Mouse (Mus musculus): ENCODE results near the gene Gm21954. TPM values are rescaled to one million over a fixed set of nuclear protein-coding genes. Genes with fewer than 3 reads are reported as not detected.

Gene Gm21954
- not detected for total RNA-seq (2021)
- long read RNA-seq, experiment 1 = 0 reads
- long read RNA-seq, experiment 2 = 0 reads

DNA sequence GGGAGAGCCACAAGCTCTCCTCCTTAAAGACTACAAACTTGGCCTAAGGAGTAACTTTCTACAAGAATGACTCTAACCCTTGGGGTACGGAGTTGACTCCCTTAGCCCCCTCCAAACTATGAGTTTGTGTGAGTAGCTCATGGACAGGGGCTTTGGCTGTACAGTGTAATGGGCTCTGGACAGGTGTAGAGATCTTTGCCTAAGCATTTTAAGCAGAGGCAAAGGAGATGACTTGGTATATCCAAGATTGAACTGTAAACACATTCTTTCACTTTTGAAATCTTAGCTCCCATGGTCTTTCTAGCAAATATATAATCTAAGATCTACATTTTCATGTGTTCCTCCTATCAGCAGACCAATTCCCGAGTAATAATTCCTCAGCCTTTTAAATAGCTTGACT is at the start of gene Gm21954:
TSS of gene Gm21954 (minus strand) at position 101 of the 400 bp plus-strand sequence.
- intact Hi-C loops (cut with DNase I; ENCODE audit: low total_unique reads) = no loop called here
- no peak for DNase-seq

DNA sequence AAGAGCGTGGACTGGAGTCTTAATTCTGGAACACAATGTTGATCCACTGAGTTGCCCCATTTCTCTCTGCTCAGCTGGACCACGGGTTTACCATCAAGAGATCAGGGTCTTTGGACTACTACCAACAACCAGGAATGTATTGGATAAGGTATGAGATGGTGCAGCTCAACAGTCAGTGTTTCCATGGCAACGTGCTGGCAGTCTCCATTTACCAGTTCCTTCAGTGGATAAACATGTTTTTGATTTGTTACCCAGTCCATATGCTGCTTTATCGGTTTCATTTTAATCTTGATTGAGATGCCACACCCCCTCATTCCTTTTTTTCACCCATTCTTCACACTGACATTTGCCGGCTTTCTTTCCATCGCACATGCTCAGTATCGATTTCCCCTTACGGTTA is 49.8 kb upstream of the Gm21954 start:
- intact Hi-C loops (cut with DNase I; ENCODE audit: low total_unique reads) = loop anchor here (10.0 kb wide), 1 partner anchor 233 kb away; no protein-coding TSS in a partner anchor
- no peak for DNase-seq

DNA sequence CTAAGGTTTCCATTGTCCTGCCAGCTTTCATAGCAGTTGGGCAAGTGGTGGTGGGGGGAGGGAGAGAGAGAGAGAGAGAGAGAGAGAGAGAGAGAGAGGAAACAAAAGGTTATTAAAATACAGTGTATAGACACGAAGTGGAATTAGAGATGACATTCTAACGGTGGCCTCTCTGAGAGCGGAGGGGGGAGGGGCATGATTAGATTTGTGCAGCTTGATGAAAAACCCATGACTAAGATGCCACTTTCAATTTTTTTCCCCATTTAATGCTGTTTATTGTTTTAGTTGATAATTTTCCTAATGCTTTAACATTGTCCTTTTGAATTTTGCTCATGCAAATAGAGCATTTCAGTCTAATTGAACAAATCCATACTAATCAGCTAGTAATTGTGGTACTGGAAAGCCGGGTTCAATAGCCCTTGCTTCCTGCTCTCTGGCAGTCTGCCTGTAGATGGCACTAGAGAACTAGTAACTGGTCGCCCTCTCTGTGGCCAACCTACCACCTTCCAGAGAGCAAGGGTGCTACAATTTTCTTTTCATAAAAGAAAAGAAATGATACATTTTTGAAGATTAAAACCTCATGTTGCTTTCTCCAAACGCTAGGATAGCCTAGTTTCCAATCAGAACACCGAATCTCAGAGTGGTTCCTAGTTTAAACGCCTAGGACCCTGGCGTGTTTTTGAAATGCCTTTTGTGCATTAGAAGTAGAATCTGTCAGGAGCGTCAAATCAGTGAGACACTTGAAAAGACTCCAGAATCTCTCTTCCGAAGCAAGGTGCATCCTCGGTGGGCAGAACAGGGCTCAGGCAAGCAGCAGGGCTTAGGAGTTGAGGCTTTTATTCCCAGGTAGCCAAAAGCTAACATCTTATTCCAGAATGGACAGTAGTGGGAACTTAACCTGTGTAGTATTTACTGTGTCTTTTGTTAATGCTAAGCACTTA is 48.5 kb upstream of the Gm21954 start:
- peak; percentile 76 for DNase-seq
- intact Hi-C loops (cut with DNase I; ENCODE audit: low total_unique reads) = loop anchor here (10.0 kb wide), 1 partner anchor 234 kb away; no protein-coding TSS in a partner anchor

DNA sequence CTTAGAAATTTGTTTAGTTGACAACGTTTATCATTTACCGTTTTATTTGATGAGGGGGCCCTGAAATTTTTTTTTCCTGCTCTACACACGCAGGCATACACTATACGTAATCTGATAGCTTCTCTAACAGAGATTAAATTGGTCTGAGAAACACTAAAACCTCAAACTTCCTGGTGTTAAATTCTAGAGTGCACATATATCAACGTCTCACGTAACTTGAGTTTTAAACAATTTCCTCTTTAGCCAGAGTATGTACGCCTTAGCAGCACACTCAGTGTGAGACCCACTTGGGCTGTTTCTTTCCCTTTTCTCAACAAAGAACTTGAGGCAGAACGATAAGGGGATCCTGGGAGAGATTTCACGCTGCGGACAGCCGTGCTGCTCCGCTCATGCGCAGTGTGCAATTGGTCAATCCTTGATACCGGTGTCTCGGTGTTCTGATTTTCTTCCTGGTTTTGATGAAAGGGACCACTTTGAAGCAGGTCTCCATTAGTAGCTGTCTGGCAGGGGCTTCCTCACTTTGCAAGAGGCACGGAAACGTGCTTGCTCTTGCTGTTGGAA is 45.5 kb upstream of the Gm21954 start:
- DNase-seq = no peak
- intact Hi-C loops (cut with DNase I; ENCODE audit: low total_unique reads) = loop anchor here (10.0 kb wide), 1 partner anchor 487 kb away; no protein-coding TSS in a partner anchor

DNA sequence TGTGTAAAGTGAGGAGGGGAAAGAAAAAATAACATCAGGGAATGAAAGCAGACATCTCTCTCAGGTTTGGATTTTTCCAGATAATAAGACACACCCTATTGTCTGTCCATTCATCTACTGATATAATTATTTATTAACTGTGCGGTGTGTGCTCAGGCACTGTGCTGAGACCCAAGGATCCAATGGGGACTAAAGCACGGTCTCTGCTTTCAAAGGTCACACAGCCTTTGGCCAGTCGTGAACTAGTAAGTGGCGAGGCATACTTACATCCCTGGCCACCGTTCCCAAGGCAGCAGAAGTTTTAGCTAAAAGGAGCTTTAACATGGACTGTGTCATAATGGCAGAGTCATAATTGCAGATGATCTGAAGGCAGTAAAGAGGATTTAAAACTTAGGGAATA is 44.0 kb upstream of the Gm21954 start:
- no peak for DNase-seq
- intact Hi-C loops (cut with DNase I; ENCODE audit: low total_unique reads) = loop anchor here (10.0 kb wide), 1 partner anchor 489 kb away; no protein-coding TSS in a partner anchor

DNA sequence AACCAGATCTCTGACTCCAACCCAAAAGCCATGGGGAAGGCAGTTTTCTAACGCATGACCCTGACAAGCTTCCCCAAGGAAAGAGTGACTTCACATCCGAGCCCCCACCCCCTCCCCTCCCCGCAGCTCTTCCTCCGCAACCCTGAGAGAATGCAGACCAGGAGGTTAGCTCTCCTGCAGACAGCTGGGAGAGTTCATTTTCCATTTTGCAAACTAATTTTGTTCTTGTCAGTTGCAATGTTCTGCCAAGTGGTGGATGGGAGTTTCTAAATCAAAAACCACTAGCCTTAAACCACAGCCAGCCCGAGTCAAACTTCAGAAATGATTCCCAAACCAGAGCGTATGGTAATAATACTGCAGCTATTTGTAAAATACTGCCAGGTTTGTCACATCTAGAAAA is 39.6 kb upstream of the Gm21954 start:
- intact Hi-C loops (cut with DNase I; ENCODE audit: low total_unique reads) = loop anchor here (10.0 kb wide), 1 partner anchor 493 kb away; no protein-coding TSS in a partner anchor

DNA sequence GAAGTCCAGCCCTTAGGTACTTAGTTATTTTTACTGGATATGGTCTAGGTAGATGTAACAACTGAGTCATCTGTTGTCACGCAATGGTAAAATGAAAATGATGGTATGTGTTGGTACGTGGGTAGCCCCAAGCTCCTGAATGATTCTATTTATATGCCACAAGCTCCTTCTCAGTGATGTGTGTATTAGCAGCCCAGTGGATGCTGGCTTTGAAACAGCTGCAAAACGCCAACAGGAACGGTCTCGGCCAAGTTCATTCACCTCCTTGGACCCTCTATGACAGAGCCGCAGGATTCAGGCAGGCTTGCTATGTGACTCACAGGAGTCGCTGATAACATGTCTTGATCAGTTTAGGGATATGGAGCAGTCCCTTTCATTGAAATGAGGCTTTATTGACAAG is 38.2 kb upstream of the Gm21954 start:
- intact Hi-C loops (cut with DNase I; ENCODE audit: low total_unique reads) = loop anchor here (10.0 kb wide), 1 partner anchor 495 kb away; no protein-coding TSS in a partner anchor
- DNase-seq = no peak

More for the DNA sequence above, 39.6 kb upstream of the Gm21954 start:
- no peak for DNase-seq

DNA sequence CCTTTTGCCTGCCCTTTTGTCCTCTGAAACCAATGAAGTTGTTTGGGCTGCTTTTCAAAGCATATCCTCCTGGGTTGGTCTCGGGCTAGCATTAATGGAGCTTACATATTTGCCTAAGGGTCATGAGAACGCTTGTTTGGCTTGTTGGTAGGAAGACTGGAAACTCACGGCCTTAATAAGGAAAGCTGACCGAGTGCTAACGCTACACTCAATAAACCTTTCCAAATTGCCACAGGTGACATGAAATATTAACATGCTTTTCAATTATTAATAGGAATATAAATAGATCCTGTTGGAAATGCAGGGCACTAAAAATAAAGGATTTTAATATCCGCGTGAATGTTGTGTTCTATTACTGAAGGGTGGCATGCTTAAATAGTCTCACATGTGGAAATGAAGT is 27.3 kb upstream of the Gm21954 start:
- no peak for DNase-seq
- intact Hi-C loops (cut with DNase I; ENCODE audit: low total_unique reads) = no loop called here

DNA sequence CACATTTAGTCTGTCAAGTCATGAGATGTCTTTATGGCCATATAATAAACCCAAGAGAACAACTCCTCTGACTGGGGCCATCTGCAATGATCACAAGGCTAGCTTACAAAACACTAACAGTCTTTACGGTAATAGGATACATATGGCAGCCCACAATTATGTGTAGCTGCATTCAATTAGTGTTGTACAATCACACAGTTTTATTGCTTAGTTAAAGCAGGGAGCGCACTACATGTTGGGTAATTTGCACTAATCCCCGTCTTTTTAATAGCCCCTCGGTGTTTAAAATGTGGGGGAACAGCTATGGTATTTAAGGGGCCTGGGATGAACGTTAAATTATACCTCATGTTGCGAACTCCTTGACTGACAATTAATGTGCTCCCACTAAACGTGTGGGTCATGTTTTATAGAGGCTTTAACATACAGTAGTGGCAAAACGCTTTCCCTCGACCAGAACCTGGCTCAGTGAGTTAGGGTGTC is 24.5 kb upstream of the Gm21954 start:
- intact Hi-C loops (cut with DNase I; ENCODE audit: low total_unique reads) = no loop called here
- no peak for DNase-seq

DNA sequence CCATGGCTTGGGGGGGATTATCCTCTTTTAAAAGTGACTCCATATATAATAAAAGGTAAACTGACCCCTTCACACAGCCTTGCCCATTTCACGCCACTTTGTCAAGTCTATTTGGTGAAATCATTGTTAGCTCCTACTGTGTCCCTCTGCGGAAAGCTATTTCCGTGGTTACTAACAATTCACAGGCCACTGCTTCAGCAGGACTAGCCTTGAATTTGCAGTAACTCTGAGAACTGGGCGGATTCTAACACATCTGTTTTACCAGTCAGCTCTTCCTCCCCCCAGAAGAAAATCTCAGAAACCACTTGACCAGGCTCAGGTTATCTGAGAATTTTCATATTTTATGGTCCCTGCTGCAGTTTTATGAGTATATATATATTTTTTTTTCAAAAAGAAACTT is 23.9 kb upstream of the Gm21954 start:
- intact Hi-C loops (cut with DNase I; ENCODE audit: low total_unique reads) = no loop called here
- no peak for DNase-seq

DNA sequence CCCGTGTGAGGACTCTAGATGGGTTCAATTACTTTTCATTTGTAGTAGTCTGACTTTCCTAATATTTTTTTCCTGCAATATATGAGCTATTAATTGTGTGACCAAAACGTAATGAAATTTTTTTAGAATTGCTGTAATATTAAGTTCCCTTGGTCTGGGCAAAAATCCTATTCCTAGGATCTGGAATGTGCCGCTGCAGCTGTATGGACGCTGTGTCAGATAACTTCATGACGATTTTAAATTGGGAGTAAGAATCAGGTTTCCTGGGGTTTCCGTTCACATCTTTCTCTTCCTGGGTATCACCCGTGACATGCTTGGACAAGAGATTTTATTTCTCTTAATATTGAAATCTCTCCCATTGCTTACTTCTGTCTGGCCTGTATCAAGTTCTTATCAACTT is 23.2 kb upstream of the Gm21954 start:
- no peak for DNase-seq
- intact Hi-C loops (cut with DNase I; ENCODE audit: low total_unique reads) = no loop called here

DNA sequence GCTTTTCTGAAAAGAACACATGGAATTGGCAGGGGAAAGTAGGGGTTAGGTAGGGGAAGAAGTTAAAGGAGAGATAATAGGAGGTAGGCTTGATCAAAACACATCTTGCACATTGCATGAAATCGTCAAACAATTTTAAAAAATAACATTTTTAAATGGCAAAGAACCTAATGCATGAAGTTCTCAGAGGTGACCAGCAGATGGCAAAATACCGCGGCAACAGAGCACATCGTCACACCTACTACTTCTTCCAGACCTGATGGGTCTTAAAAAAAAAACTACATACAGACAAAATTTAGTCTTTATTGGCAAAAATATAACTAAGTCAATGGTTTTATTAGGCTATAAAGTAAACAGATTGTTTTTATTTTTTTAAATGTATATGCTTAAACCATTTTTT is 22.3 kb upstream of the Gm21954 start:
- DNase-seq = peak; percentile 6
- intact Hi-C loops (cut with DNase I; ENCODE audit: low total_unique reads) = no loop called here

DNA sequence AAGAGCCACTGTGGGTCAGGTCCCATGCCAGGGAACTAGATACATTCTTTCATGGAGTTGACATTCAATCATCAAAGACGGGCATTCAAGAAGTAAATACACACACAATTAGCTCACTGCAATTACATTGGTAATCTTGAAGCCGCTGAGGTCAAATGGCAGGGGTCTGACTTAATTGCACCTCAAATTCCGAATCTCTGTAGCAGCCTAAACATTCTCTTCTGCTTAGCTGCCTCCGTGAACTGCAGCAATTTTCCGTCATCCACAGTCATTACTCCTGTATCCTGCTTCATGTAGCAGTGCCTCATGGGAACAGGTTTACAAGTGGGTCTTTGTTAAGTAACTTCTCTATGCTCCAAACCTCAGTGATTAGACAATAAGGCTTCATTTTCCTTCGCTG is 20.0 kb upstream of the Gm21954 start:
- DNase-seq = no peak
- intact Hi-C loops (cut with DNase I; ENCODE audit: low total_unique reads) = no loop called here

DNA sequence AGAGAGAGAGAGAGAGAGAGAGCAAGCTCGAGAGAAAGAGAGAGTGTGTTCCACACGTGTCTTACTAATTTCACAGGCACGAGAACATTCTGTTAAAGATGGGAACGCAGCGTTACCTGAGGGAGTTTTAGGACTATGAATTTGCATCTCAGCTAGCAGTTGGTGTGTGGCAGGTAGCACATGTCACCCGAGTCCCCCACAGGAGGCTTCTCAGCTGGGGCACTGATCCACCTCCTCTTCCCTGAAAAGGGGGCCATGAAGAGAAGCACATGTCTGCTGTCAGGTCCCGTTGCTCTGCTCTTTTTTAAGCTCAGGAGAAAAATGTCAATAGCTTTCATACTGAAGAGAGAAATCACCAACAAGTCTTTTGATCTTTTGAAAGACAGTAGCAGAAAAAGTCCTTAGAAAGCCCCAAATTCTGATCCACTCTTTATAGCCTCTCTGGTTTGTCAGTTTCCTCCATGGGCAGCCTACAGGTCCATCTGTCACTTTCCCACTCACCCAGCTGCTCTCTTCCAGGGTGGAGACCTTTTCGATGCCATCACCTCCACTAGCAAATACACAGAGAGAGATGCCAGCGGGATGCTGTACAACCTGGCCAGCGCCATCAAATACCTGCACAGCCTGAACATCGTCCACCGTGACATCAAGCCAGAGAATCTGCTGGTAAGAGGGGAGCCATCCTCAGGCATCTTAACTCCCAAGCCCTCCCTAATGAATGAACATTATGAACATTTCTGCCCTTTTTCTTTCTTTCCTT is 17.4 kb upstream of the Gm21954 start:
- no peak for DNase-seq
- intact Hi-C loops (cut with DNase I; ENCODE audit: low total_unique reads) = no loop called here

DNA sequence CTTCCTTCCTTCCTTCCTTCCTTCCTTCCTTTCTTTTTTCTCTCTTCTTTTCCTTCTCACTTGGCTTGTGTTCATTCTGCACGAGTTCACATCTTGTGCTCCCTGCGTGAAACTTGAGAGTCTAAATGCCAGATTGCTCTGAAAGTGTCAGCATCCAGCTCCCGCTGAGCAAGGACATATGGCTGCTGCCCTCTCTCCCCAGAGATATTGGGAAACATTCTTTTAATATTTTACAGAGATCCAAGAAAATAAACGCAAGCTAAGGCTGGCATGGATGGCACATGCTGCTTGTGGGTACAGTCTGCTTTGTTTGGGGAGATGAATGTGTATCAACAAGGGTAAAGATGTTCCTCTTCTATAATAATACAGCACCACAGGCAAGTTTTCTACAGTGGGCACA is 11.3 kb upstream of the Gm21954 start:
- intact Hi-C loops (cut with DNase I; ENCODE audit: low total_unique reads) = no loop called here
- no peak for DNase-seq

DNA sequence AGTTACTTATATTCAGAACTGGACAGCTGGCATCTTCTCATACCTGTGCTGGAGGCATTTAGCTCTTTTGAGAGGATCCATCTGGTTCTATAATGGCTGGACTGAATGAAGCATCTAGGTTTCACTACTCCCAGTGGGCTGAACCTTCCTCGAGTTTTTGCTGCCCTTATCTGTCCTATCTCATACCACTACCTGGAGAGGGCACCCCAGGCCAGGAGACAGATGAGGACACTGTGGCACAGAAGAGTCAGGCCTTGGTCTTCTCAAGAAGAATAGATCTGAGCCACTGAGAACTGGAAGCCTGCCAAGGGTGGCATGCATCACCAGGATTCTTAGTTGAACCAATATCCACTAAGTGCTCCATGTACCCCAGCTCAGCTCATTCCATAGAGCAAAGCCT is 9.1 kb upstream of the Gm21954 start:
- DNase-seq = no peak
- intact Hi-C loops (cut with DNase I; ENCODE audit: low total_unique reads) = no loop called here

DNA sequence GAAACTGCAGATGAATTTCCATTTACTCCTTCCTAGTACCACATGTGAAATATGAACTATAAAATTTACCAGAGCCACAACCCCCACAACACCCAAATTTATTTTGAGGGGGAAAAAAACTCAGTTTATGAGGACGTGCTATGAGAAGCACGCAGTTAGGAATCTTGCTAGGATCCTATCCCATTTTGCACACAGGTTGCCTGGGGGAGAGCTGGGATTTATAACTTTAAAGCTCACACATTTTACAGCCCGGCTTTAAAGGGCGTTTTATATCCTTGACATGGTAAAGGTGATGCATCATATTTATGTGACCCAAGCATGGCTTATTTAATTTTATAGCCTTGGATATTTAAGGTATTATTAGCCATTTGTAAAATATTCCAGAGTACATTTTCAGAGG is 7.3 kb upstream of the Gm21954 start:
- no peak for DNase-seq
- intact Hi-C loops (cut with DNase I; ENCODE audit: low total_unique reads) = no loop called here

DNA sequence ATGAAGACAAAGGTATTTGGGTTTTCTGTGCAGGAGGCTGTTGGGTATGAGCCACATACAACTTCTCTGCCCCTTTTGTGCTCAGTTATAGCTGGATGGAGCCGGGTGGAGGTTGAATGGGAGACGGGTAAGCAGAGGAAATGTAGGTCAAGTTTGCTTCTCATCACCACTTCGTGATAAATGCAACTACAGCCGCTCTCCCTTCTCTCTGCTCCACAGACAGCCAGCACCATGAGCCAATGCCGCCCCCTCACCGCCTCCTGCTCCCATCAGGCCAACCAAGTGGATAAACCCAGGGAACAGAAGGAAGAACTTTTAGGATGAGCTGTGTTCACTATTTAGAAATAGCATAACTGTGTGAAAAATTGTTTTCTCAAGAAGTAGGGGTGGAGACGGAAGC is 4.7 kb upstream of the Gm21954 start:
- no peak for DNase-seq
- intact Hi-C loops (cut with DNase I; ENCODE audit: low total_unique reads) = no loop called here

DNA sequence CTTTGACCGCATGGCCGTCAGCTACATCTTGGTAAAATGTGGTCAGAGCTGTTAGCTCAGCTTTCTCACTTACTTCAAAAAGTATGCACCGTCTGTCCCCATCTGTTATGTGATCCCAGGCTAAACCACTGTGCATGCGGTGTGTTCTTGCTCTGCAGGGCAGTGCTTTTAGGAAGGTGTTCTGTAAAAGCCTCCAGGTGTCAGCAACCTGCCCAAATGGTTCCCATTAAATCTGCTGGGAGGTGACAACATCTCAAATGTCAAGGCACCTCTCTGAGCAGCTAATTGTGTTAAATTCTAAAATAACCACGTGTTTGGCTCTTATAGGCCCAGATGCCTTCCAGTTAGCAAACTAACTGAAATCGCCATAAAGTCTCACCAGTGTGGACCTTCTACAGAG is 1.1 kb upstream of the Gm21954 start:
- intact Hi-C loops (cut with DNase I; ENCODE audit: low total_unique reads) = no loop called here
- no peak for DNase-seq

DNA sequence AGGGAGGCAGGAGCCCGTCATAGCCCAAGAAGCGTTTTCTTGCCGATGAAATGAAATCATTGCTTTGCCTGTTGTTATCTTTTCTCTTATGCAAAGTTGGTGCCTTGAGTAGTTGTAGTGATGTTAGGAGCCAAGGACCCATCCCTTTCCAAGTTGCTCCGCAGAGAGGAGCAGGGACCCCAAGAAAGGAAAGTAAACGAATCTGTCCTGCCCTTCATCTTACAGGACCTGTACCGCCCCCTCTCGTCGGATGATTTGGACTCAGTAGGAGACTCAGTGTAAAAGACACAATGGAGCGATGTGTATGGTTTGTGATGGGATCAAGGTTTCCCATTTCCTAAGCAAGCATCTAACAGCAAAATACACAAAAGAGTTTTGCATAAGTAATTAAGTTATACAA is 5.7 kb downstream of the Gm21954 start:
- no peak for DNase-seq
- intact Hi-C loops (cut with DNase I; ENCODE audit: low total_unique reads) = no loop called here

Measured in gastrocnemius, postnatal 14 days (tissue).